Mouse (Mus musculus) hindbrain, embryonic 13.5 days (tissue): ENCODE measurements around the gene Msantd3. TPM values are rescaled to one million over a fixed set of nuclear protein-coding genes. Genes with fewer than 3 reads are reported as not detected.

ENCODE experiments used
- ATAC-seq: fragments of 200-750 bp; cut with Nextera tagmentation; 2 replicates; pipeline ENCODE4 v1.8.0; 2017; ENCODE audit warnings: moderate TSS enrichment; ENCODE audit not compliant: low FRiP score
- H3K27ac ChIP-seq: fragments of 300-500 bp; sonication (generic); 2 replicates; pipeline ENCODE4 v1.5.1; 2015; ENCODE audit warnings: inconsistent platforms, mild to moderate bottlenecking, moderate library complexity
- H3K27me3 ChIP-seq: fragments of 300-500 bp; sonication (generic); 2 replicates; pipeline ENCODE4 v1.6.1; 2015; ENCODE audit warnings: mild to moderate bottlenecking, inconsistent platforms
- H3K36me3 ChIP-seq: fragments of 300-500 bp; sonication (generic); 2 replicates; pipeline ENCODE4 v1.6.1; 2015; ENCODE audit warnings: mild to moderate bottlenecking, inconsistent platforms
- H3K4me1 ChIP-seq: fragments of 300-500 bp; sonication (generic); replicated peaks from 2 replicates; pipeline ENCODE4 v1.6.1; 2015; ENCODE audit warnings: inconsistent platforms
- H3K4me2 ChIP-seq: fragments of 300-500 bp; sonication (generic); 2 replicates; pipeline ENCODE4 v1.6.1; 2015; ENCODE audit warnings: inconsistent platforms, mild to moderate bottlenecking, moderate library complexity
- H3K4me3 ChIP-seq: fragments of 300-500 bp; sonication (generic); 2 replicates; pipeline ENCODE4 v1.5.1; 2015; ENCODE audit warnings: mild to moderate bottlenecking, inconsistent platforms
- H3K9ac ChIP-seq: fragments of 300-500 bp; sonication (generic); 2 replicates; pipeline ENCODE4 v1.6.1; 2015; ENCODE audit warnings: mild to moderate bottlenecking, inconsistent platforms
- H3K9me3 ChIP-seq: fragments of 300-500 bp; sonication (generic); 2 replicates; pipeline ENCODE4 v1.6.1; 2016; ENCODE audit warnings: inconsistent platforms
- WGBS: fragments of 180-500 bp; shearing (Covaris S2); methylation state at CpG from one replicate; pipeline ENCODE4 v1.1.7; 2015; 5-methylcytosine and 5-hydroxymethylcytosine counted together
- polyA plus RNA-seq: library from polyadenylated mRNA; unstranded; fragments of >200 nt; fragmentation: Nextera tagmentation; extraction: Ambion mirVana; gene quantifications from 2 replicates; pipeline ENCODE4 v1.2.1, GENCODE M21; 2015

The Msantd3 gene
- polyA plus RNA-seq, result 33.4 and 39.0 TPM in 2 replicates

DNA sequence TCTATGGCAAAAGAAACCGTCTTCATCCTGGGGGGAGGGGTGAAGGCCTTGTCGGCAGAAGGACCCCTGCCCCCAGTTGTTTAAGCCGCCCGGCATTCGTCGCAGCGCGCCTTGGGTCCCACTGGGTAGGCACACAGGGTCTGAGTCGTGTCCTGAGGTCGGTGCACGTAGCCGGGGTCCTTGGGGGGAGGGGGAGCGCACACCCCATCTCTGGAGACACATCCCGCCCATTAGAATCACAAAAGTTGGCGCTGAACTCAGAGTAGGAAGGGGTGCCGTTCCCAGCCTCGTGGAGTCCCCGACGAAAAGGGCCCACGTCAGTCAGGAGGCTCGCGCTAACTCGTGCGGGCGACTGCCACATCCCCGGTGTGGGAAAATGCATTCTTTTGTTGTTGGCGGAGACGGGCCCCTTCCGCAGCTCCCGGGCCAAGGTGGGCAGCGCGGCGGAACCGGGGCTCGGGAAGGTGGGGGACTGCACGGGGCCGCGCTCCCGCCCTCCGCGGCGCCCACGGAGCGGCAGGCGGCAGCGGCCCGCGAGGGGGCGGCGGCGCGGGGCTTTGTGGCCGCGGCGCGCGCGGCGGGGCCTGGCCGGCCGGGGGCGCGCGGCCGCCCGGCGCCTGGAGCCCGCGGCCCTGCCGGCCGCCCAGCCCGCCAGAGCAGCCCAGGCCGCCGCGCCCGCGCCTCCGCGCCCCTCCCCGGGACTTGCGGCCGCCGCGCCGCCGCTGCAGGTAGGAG lies at the start of gene Msantd3:
Gene Msantd3, plus strand, starts transcription at position 95 of the 735 bp plus-strand sequence.
- H3K4me2 ChIP-seq, result peak within 1 kb of the TSS; percentile 76
- H3K36me3 ChIP-seq, result no peaks in the 10 kb centered on the region
- H3K4me3 ChIP-seq, result peak within 1 kb of the TSS; percentile 79
- H3K27me3 ChIP-seq, result no peaks in the 10 kb centered on the region
- WGBS, result under 1% methylated on average over 38 of the region's 86 CpGs
- H3K27ac ChIP-seq, result peak within 1 kb of the TSS; percentile 96
- ATAC-seq, result peak; percentile 69
- peaks cover 46% of the 10 kb centered on the region for H3K4me1 ChIP-seq
- H3K9ac ChIP-seq, result peak within 1 kb of the TSS; percentile 99
- H3K9me3 ChIP-seq, result no peaks in the 10 kb centered on the region

- H3K4me3 ChIP-seq, result peak overlapping the region; percentile 37
- 9% methylated on average over 14 of the region's 14 CpGs for WGBS
- no peaks in the 10 kb centered on the region for H3K9me3 ChIP-seq
- H3K4me2 ChIP-seq, result peak overlapping the region; percentile 53
- ATAC-seq, result peak; percentile 84; the same call in 1 of the 2 replicates
- H3K27ac ChIP-seq, result no peak overlapping the region
- H3K4me1 ChIP-seq, result peaks cover 6% of the 10 kb centered on the region; the same call in 1 of the 2 replicates
- no peaks in the 10 kb centered on the region for H3K36me3 ChIP-seq
- no peaks in the 10 kb centered on the region for H3K27me3 ChIP-seq
- peak overlapping the region; percentile 66 for H3K9ac ChIP-seq
Measured at GRCm38 (mm10) chr4:48491290-48491743, 48.4 kb upstream of the Msantd3 start.

DNA sequence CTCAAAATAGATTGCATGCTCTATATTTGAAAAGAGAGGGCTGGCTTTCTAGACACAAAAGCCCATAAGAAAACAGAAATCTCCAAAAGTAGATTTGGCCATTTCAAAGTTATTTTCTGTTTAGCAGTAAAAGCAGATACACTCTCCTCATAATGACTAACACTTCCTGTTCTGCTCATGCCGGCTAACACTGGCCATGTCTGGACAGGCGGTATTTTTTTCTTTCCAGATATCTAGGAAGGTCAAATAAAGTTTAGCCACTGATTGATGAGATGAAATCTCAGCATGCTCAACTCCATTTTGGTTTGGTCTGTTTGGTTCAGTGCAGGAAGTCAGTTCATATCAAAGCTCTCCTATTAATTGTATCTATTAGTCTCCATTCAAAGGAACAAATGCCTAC lies 47.2 kb upstream of the Msantd3 start:
- Histone ChIP-seq H3K9ac (no peak overlapping the region), H3K27ac (no peak overlapping the region), H3K27me3 (no peaks in the 10 kb centered on the region), H3K4me2 (no peak overlapping the region), H3K4me1 (peaks cover 6% of the 10 kb centered on the region; the same call in 1 of the 2 replicates), H3K4me3 (no peak overlapping the region), H3K36me3 (no peaks in the 10 kb centered on the region), H3K9me3 (no peaks in the 10 kb centered on the region)
- ATAC-seq, result no peak
- WGBS, result 87% methylated on average over 2 of the region's 2 CpGs

DNA sequence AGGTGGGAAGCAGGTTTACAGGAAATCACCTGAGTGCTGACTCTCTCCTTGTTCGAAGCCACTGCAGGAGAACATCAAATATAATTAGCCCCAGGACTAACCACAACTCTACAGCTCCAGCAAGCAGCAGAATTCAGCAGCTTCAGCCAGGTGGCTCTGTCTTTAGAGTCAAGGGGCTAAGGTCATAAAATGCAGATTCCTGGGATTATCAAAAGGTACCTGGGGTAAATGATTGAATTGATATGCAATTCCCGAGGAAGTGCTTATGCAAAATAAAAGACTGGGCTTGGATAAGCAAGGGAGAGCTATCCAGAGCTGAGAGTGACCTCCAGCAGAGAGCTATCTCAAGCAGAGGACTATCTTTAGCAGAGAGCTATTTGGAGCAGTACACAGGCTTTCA lies 28.9 kb upstream of the Msantd3 start:
- WGBS, result 62% methylated on average over 2 of the region's 2 CpGs

DNA sequence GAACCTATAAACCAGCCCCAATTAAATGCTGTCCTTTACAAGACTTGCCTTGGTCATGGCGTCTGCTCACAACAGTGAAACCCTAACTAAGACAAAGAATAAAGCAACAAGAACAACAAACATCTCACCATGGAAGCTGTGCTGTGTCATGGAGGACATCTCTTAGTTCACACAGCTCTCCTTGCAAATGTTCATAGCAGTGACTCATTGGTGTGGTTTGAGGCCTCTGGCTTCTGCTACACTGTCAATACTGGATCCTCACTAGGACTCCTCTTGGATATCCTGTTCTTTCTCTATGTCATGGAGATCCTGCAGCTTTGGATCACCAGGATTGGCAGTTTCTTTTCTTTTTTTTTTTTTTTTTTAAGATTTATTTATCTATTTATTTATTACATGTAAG lies 10.2 kb upstream of the Msantd3 start:
- Histone ChIP-seq H3K4me1 (no peaks in the 10 kb centered on the region), H3K4me3 (no peak overlapping the region), H3K36me3 (no peaks in the 10 kb centered on the region), H3K9ac (no peak overlapping the region), H3K9me3 (no peaks in the 10 kb centered on the region), H3K27ac (no peak overlapping the region), H3K27me3 (no peaks in the 10 kb centered on the region), H3K4me2 (no peak overlapping the region)
- ATAC-seq, result no peak
- WGBS, result 84% methylated on average over 1 of the region's 1 CpGs

More for the DNA sequence above, 28.9 kb upstream of the Msantd3 start:
- Histone ChIP-seq H3K4me2 (no peak overlapping the region), H3K27ac (no peak overlapping the region), H3K4me1 (no peaks in the 10 kb centered on the region), H3K36me3 (no peaks in the 10 kb centered on the region), H3K27me3 (no peaks in the 10 kb centered on the region), H3K9ac (no peak overlapping the region), H3K4me3 (no peak overlapping the region), H3K9me3 (peaks cover 14% of the 10 kb centered on the region; the same call in 1 of the 2 replicates)
- ATAC-seq, result no peak

DNA sequence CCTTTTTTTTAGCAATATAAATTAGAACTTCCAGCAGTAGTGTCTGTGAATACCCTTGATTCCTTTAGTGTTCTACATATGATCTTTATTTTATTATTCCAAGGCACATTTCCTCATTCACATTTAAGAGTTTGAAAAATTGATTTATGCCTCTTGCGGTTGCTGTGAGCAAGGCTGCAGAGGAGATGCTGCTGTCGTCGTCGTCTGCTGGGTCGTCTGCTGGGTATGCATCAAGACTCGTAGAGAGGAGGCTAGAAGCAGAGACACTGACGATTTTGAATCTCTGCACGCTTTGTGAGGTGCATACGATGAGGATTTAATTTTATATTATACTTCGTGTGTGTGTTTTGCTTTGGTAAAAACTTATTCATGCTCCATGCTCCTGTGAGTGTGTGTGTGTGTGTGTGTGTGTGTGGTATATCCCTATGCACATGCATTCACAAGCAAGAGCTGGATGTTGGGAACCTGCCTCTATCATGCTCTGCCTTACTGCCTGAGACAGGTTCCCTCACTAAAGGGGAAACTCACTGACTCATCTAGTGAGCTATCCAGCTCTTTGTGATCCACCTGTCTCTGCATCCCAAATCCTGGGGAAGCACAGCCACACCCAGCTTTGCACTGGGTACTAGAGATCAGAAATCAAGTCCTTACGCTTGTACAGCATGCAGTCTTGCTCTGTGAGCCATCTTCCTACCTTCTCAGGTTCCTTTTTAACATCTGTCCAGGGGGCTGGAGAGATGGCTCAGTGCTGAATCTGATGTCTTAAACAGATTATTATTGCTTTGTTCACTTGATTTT lies 7.7 kb upstream of the Msantd3 start:
- WGBS, result 79% methylated on average over 11 of the region's 11 CpGs
- no peaks in the 10 kb centered on the region for H3K4me1 ChIP-seq
- H3K9me3 ChIP-seq, result no peaks in the 10 kb centered on the region
- H3K36me3 ChIP-seq, result no peaks in the 10 kb centered on the region
- H3K9ac ChIP-seq, result no peak overlapping the region
- no peak overlapping the region for H3K4me2 ChIP-seq
- no peak for ATAC-seq
- H3K27me3 ChIP-seq, result no peaks in the 10 kb centered on the region
- H3K27ac ChIP-seq, result no peak overlapping the region
- H3K4me3 ChIP-seq, result no peak overlapping the region

- 89% methylated on average over 5 of the region's 5 CpGs for WGBS
- Histone ChIP-seq H3K27me3 (no peaks in the 10 kb centered on the region), H3K4me2 (no peak overlapping the region), H3K9ac (no peak overlapping the region), H3K4me3 (no peak overlapping the region), H3K9me3 (no peaks in the 10 kb centered on the region), H3K36me3 (no peaks in the 10 kb centered on the region), H3K27ac (no peak overlapping the region), H3K4me1 (peaks cover 9% of the 10 kb centered on the region)
- no peak for ATAC-seq
Measured at GRCm38 (mm10) chr4:48536275-48536674, 3.5 kb upstream of the Msantd3 start.

DNA sequence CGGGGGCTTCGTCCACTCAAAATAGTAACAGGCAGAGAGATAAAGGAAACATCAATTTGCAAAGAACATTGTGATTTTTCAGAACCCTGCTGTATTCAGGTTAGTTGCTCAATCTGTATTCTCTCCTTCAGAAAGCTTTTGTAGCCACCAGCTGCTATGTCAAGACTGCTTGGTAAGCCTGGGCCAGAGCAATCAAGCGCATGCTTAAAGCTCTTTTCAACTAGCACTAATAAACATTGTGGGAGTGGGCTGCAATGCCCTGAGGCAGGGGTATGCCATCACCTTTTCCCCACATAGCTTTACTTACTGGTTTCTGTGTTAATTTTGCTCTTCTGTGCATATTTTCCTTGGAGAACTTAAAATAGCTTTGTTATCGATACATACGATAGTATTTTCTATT lies 2.7 kb upstream of the Msantd3 start:
- no peak for ATAC-seq
- Histone ChIP-seq H3K9ac (no peak overlapping the region), H3K27ac (no peak overlapping the region), H3K9me3 (no peaks in the 10 kb centered on the region), H3K27me3 (no peaks in the 10 kb centered on the region), H3K36me3 (no peaks in the 10 kb centered on the region), H3K4me1 (peaks cover 16% of the 10 kb centered on the region), H3K4me3 (no peak overlapping the region), H3K4me2 (no peak overlapping the region)
- 89% methylated on average over 5 of the region's 5 CpGs for WGBS

DNA sequence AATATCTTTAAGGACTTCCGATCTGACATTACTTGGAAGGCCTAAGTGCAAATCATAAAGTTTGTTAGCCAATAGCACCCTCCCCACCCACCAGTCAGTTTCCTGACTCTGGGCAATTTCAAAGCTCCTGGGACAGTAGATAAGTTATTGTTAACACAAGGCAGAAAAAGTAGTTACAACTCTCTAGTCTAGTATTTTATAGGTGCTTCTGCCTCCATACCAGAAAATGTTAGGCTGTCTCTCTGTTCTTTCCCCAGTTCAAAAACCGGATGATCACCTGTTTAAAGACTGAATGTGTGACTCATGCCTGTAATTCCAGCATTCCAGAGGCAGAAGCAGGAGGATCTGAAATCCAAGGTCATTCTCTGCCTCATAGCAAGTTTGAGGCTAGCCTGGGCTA lies 1.2 kb upstream of the Msantd3 start:
- WGBS, result 95% methylated on average over 2 of the region's 2 CpGs
- Histone ChIP-seq H3K9me3 (no peaks in the 10 kb centered on the region), H3K4me2 (no peak overlapping the region), H3K27me3 (no peaks in the 10 kb centered on the region), H3K4me1 (peaks cover 32% of the 10 kb centered on the region), H3K27ac (no peak overlapping the region), H3K4me3 (no peak overlapping the region), H3K36me3 (no peaks in the 10 kb centered on the region), H3K9ac (no peak overlapping the region)
- no peak for ATAC-seq

DNA sequence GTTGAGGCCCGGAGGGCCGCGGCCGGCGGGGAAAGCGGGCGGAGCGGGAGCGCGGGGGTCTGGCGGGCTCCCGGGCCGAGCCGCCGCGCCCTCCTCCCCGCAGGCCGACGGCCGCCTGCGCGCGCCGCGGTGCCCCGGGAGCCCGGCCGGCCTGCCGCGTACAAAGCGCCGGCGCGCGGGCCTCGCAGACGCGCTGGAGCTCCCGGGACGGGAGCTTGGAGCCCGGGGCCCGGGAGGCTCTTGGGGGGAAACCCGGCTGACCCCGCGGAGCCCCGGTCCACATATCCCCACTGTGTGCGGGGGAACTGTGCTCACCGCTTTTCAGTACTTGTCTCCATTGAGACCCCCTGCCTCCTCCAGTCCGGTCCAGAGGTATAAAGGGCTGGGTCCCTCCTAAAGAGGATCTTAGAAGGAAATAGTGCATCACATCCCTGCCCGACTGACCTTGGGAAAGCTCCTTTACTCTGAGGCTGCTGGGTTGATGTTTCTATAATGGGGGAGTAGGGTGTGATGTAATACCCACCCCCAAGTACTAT lies 909 bp downstream of the Msantd3 start:
- WGBS, result under 1% methylated on average over 46 of the region's 50 CpGs
- peak overlapping the region; percentile 96 for H3K27ac ChIP-seq
- peak overlapping the region; percentile 79 for H3K4me3 ChIP-seq
- no peaks in the 10 kb centered on the region for H3K36me3 ChIP-seq
- H3K9ac ChIP-seq, result peak overlapping the region; percentile 99
- H3K27me3 ChIP-seq, result no peaks in the 10 kb centered on the region
- H3K9me3 ChIP-seq, result no peaks in the 10 kb centered on the region
- peak; percentile 73 for ATAC-seq
- H3K4me1 ChIP-seq, result peaks cover 52% of the 10 kb centered on the region
- peak overlapping the region; percentile 69 for H3K4me2 ChIP-seq

GRCm38 (mm10) chr4:48541526-48542250 lies 2.0 kb downstream of the Msantd3 start:
- ATAC-seq, result no peak
- Histone ChIP-seq H3K9me3 (no peaks in the 10 kb centered on the region), H3K27ac (no peak overlapping the region), H3K36me3 (no peaks in the 10 kb centered on the region), H3K27me3 (no peaks in the 10 kb centered on the region), H3K4me2 (peak overlapping the region; percentile 69), H3K9ac (peak overlapping the region; percentile 99), H3K4me1 (peaks cover 63% of the 10 kb centered on the region), H3K4me3 (peak overlapping the region; percentile 79)
- WGBS, result 2% methylated on average over 15 of the region's 15 CpGs

- Histone ChIP-seq H3K9ac (peak overlapping the region; percentile 99), H3K36me3 (no peaks in the 10 kb centered on the region), H3K27me3 (no peaks in the 10 kb centered on the region), H3K4me3 (peak overlapping the region; percentile 79), H3K4me2 (peak overlapping the region; percentile 69), H3K9me3 (no peaks in the 10 kb centered on the region), H3K4me1 (peaks cover 69% of the 10 kb centered on the region), H3K27ac (no peak overlapping the region)
- no peak for ATAC-seq
- 25% methylated on average over 5 of the region's 5 CpGs for WGBS
Measured at GRCm38 (mm10) chr4:48542351-48542750, 2.6 kb downstream of the Msantd3 start.
